Mouse (Mus musculus) right cerebral cortex, adult 18-20 months (tissue): Measurements from ENCODE around the gene Ush2a.

Experiments
- DNase-seq: peaks from one replicate; pipeline ENCODE4 v3.0.0; 2022; ENCODE audit warnings: mixed read lengths

The Ush2a gene

DNA sequence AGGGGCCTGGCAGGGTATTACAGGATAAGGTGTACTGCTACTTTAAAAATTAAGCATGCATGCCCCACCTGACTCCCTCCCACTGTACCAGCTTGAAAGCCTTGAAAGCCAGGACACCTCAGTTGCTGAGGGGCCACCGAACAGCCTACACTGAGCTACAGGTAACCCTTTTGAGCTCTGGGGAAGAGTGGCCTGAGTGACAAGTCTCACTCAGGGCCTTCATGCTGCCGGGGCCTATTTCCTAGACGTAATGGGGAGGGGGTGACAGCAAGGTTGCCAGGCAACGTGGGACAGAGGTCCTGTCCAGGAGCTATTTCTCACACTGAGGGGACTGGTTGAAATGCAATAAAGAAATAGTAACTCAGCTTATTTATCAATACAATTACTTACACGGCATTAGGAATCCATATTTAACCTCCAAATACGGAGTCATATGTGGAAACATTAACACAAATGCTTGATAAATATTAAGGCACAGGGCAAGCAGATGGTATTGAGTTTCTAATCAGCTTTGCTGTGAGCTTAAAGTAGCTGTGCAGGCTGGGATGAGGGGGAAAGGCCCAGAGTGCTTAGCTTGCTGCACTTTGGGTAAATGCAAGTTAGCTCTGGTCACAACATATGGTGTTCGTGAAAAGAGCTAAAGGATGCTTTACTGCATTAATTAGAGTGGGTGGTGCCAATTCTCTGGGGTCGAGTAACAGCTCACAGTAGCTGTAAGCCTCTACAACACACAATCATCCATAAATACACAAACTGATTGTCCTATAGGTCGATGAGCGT, at the start of gene Ush2a:
Gene Ush2a (plus strand): TSS at position 121 of the 780 bp plus-strand sequence.
- DNase-seq = no peak

DNA sequence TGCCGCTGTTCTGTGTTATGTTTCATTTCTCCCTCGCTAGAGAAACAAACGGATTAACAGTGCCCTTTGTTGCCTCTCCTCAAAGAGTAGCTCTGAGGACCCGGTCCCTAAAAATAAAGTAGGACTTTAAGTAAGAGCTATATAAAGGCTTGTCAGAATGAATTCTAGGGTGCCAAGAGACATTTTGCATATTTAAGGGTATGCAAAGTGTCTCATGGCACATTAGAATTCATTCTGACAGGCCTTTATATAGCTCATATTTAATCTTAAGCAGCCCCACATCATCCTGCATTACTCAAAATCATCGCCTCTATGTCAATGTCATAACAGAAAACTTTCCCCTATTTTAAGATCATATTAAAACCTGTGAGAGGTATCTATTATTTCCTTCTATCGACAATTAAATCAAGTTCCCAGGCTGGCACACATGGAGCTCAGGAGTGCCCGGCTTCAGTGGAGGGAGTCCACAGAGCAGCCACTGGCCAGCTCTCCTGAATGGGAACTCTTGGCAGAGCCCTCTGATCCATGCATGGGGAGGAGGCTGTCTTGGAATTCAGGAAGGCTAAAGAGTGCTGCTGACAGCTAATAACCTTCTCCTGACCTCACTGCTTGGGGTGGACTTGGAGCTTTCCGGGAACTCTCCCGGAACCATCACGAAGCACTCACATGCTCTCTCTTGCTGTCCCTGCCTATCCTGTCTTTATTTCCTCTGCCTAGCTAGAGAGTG, 46.8 kb upstream of the Ush2a start:
- no peak for DNase-seq

GRCm38 (mm10) chr1:188221226-188221792, 40.5 kb upstream of the Ush2a start:
- DNase-seq = peak; percentile 34

DNA sequence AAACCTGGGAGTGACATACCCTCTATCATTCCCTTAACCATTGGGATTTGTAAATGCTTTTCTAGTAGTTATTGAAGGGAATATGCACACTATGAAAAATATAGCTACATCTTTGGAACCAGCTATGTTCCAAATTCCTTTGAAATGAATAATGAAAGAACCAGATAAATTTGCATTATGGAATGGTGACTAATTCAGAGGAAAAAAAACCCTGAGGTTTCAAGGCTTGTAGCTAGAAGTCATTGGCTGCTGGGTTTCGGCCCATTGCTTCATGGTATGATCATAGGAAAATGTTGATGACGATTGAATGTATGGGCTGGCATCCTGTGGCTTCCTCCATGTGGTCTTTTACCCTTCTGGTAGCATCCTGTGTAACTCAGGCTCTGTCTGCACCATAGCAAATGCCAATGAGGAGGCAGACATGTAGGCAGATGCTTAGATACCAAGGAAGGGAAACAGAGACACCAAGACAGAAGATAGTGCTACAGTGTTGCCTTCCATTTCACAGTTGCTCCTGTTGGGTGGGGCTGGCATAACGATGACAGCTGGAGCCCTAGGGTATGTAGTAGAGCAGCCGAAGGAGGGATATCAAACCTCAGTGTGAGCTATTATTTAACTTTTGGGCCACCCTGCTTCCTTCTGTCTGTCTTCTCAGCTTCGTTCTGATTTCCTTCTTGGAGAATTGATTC, 28.6 kb upstream of the Ush2a start:
- DNase-seq = no peak

GRCm38 (mm10) chr1:188238636-188239035, 23.2 kb upstream of the Ush2a start:
- DNase-seq = no peak

DNA sequence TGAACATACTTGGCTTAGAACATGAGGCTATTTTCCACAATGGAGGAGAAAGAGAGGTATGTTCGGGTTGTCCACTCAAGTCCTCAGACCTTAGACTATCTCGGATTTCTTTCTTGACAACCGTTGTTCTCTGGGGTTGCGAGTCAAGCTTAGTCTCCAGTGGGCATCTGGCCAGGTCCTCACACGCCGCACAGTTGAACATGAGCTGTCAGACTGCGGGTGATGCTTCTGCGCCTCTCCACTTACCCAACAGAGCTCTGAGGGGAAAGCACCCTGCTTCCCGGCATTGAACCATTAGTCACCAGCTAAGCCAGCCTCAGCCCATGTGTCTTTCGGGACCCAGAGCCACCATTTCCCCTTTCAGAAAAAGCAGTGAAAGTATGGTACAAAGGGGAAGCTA, 20.1 kb upstream of the Ush2a start:
- DNase-seq = no peak

DNA sequence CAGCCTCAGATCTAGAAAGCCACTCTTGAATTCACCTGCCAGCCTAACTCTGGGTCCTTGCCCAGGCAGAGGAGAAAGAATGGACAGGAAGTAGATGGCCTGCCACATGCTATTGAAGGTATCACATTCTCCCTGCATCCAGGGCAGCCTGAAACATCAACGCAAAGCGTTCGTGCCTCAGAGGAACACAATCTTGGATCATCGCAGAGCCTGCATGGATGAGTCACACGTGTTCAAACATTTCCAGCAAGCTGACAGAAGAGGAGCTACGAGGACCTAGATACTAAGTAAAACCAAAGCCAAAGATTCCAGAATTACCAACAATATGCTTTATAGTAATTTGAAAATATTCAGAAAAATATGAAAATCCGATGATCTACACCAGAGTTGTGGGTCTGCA, 4.3 kb upstream of the Ush2a start:
- DNase-seq = peak; percentile 29

- DNase-seq = no peak
Observed at GRCm38 (mm10) chr1:188260259-188261107, 1.3 kb upstream of the Ush2a start.

DNA sequence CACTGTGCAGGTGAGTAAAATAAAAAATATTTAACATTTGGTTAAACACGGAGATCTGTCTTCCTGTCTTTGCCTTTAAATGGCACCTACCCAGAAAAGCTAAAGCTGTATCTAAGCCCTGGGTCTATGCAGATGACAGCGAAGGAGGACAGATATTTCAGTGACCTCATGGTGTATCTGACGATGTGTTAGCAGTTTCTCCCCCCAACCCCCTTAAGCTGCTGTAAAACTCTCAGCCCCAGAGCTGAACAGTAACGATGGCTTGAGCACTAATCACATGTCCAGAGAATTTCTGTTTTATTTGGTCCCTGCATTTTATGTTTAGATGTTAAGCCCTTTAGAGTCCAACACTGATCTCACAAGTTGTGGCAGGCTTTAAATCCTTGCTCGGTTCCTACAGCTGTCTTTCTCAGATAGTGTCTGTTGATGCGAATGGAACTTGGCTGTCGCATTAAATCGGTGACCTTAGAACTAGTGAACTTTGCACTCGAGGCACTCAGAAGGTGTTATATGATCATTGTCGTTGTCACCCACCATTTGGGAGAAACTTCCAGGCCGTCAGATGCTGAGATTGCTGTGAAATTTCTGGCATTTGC, 5.4 kb downstream of the Ush2a start:
- no peak for DNase-seq

- DNase-seq = no peak
Observed at GRCm38 (mm10) chr1:188269071-188269470, 7.2 kb downstream of the Ush2a start.

DNA sequence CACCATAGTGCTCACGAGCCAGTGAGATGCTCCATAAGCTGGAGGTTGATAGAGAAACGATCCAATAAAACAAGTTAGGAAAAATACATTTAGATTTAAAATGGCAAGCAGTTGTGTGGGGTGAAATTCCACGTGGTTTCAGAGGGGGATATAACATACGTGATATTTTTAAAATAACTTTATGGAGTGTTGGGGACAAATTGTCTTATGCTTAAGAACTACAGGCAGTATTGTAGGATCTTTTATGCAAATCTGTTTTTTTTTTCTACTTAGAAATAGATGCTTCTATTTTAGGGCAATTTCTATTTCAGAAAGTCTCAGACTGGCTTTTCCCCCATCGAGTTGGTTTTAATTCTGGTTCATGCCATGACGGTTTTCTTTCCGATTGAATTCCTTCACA, 51.5 kb downstream of the Ush2a start:
- no peak for DNase-seq

DNA sequence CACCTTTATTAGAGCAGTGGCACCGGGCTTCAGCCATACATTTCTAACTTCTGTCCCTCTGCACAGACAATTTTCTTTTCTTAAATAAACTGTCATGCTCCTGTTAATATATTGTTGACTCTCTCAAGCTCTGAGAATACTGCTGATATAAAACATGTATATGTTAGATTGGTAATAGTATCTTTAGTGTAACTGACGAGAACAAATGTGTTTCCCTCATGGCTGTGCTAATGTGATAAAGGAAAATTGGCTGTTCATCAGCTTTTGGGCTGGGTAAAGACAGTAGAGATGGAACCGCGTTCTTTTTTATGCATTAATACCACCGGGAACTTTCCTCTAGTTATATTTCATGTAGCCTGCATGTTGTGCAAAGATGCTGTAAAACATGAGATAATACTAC, 54.8 kb downstream of the Ush2a start:
- DNase-seq = no peak

DNA sequence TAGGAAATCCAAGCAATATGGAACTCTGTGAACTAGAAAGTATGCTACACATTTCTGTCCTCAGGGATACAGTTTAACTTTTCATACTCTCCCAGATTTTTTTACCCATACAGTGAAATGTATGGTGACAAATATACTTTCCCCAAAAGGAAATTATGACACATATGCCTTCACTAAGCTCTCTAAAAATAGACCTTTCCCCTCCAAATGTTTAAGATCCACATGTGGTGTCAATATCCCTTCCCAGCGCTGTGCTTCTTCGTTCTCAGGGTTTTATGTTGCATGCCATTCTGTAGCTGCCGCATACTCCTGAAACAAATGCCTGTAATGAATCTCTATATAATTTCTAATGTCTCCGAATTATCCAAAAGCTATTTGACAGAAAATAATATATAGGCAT, 58.4 kb downstream of the Ush2a start:
- no peak for DNase-seq

- no peak for DNase-seq
Observed at GRCm38 (mm10) chr1:188321534-188321933, 59.7 kb downstream of the Ush2a start.

DNA sequence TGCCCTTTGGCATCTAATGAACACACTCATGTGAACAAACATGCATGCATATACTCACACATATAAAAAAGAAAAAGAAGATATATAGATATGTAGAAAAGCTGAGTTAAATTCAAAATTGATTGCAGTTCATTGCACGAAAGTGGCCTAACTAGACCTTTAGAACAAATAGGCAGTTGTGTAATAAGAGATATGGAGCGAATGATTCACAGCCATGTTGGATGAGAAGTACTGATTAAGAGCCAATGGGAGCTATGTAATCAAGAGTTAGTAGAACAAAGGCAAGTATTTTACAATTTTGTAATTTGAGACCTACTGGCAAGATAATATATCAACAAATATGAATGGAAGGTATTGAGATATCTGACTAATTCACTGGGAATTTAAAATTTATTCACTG, 68.6 kb downstream of the Ush2a start:
- DNase-seq = no peak

DNA sequence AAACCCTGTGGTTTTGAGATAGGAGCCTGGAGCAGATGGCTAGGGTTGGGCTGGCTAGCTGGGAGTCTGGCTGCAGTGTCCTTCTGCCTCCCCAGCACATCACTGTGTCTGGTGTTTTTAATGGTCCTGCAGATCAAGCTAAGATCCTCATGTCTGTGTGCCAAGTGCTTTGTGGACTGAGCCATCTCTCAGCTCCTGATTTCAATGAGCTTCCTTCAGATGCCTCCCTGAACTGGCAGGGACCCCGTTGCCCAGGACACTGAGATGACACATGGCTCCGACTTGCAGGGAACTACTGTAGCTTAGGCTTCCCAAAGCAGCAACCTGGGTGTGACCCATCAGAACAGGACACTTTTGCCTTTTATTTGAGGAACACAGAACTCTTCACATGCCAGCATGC, 72.1 kb downstream of the Ush2a start:
- DNase-seq = no peak

GRCm38 (mm10) chr1:188347762-188348161, 85.9 kb downstream of the Ush2a start:
- no peak for DNase-seq

GRCm38 (mm10) chr1:188354726-188355125, 92.9 kb downstream of the Ush2a start:
- no peak for DNase-seq

DNA sequence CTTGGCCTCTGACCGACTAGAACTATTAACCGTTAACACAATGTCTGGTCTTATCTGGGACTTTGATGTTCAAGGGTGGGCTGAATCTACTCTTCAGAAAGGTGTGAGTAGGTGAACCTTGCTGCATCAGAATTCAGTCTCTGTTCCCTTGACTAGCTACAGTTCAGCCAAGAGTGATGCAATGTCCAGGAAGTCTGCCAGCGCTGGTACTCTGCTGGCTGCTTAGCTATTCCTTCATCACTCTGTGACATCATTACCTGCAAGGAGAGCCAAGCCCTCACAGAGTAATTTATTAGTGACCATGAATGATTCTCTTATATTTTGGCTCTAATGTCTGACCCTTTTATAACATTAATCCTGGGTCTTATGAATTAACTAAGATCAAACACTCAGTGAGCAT, 101.7 kb downstream of the Ush2a start:
- peak; percentile 5 for DNase-seq

- DNase-seq = no peak
Observed at GRCm38 (mm10) chr1:188385180-188385579, 123.4 kb downstream of the Ush2a start.

DNA sequence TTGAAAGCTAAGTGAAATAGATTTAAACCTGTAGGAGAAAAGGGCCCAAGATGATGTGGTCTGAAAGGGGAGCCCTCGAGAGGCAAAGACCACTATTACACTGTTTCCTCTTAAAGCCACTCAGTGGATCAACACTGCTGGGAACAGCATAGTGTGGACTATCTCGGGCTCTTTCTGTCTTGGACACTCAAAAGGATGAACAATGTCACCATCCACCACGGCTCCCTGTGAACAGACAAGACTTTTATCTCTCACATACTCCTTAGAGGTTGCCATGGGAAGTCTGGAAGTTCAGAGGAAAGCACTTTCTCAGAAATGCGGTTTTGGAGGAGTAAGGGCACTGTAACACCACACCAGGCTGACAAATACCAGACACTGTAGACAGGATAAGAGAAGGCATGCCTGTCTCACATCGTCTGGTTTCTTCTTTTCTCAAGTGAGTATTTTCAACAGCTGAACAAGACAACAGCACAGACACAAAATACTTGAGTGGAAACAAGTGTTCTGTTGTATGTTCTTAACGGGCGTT, 124.0 kb downstream of the Ush2a start:
- no peak for DNase-seq

DNA sequence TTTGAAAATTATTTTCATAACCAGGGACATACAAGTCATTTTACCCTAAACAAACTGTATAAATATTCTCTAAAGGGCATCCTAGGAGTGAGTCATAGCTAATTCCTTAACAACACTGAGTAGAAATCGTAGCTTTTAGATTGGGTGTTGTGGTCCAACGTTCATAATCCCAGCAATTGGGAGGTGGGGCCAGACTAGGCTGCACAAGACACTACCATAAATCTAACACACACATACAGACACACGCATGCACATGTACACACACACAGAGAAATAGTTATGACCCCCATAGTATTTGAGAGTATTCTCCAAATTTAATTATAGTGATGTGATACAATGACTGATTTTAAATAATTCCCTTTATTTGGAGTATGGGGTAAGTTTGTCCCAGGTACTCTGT, 125.5 kb downstream of the Ush2a start:
- no peak for DNase-seq
